Mouse (Mus musculus) activated CD4-positive, CD25-positive, alpha-beta regulatory T cell (primary cell): ENCODE results near the gene Dct. TPM values are rescaled to one million over a fixed set of nuclear protein-coding genes. Genes with fewer than 3 reads are reported as not detected.

Experiments used
- polyA plus RNA-seq, 2 experiments: library from polyadenylated mRNA; unstranded; fragments of 100-300 nt; shearing (Covaris generic); gene quantifications; one replicate each; pipeline ENCODE4 v1.2.1; 2017

Dct gene
- polyA plus RNA-seq: under 1 TPM; 0.16 to 0.85 TPM

GRCm38 (mm10) chr14:118051975-118052630, at the start of gene Dct:
Gene Dct (minus strand): TSS chr14:118052244.

Other genes starting within 250 kb of the Dct start
- 10 to 100 TPM; 20.4 to 24.2 TPM for gene Tgds, start 80.5 kb upstream of the Dct start, polyA plus RNA-seq
- 10 to 100 TPM; 19.0 to 33.2 TPM for gene Gpr180, start 84.9 kb upstream of the Dct start, polyA plus RNA-seq
- under 1 TPM in 1 of 2 experiments, not detected in 1; 0.10 TPM for gene Sox21, start 184.8 kb upstream of the Dct start, polyA plus RNA-seq
- gene Gm9376, start 214.7 kb upstream of the Dct start, polyA plus RNA-seq: not detected